Mouse (Mus musculus) MEL (cell line): ENCODE data around the gene Xrcc6. TPM values are rescaled to one million over a fixed set of nuclear protein-coding genes. Genes with fewer than 3 reads are reported as not detected.
"Not testable (repeated sequence)": the region's sequence is repeated elsewhere in the genome, so short reads cannot be mapped to it uniquely, and the experiment has no call there.

Source experiments
- DNase-seq: peaks from one replicate; pipeline ENCODE4 v3.0.0; 2011; ENCODE audit warnings: low read depth, low spot score
- H3K27ac ChIP-seq: 2 replicates; pipeline ENCODE4 v1.5.1; 2012; ENCODE audit warnings: low read depth, mild to moderate bottlenecking, control low read depth, low read length, moderate library complexity; ENCODE audit not compliant: control insufficient read depth
- H3K27me3 ChIP-seq, 2 experiments: fragments of 150-350 bp in 1 of 2; sonication (generic) in 1 of 2; 2 replicates each; pipeline ENCODE4 v1.6.1; 2012; ENCODE audit warnings: low read length in 2 of 2, mild to moderate bottlenecking in 2 of 2, improper control_type of control experiment in 1 of 2, moderate library complexity in 1 of 2; ENCODE audit not compliant: insufficient read depth in 2 of 2, control insufficient read depth in 1 of 2
- H3K36me3 ChIP-seq, 2 experiments: 2 replicates each; pipeline ENCODE4 v1.6.1; 2012 to 2014; ENCODE audit warnings: low read length in 2 of 2, improper control_type of control experiment in 1 of 2, inconsistent platforms in 1 of 2, mild to moderate bottlenecking in 1 of 2; ENCODE audit not compliant: insufficient read depth in 2 of 2, control insufficient read depth in 1 of 2
- H3K4me1 ChIP-seq, 2 experiments: fragments of 150-350 bp in 1 of 2; sonication (generic) in 1 of 2; 2 replicates each; pipeline ENCODE4 v1.6.1; 2012; ENCODE audit warnings: low read length in 2 of 2, improper control_type of control experiment in 1 of 2, mild to moderate bottlenecking in 1 of 2; ENCODE audit not compliant: insufficient read depth in 2 of 2, control insufficient read depth in 1 of 2
- H3K4me3 ChIP-seq, 2 experiments: fragments of 150-350 bp in 1 of 2; sonication (generic) in 1 of 2; 2 replicates each; pipeline ENCODE4 v1.5.1; 2012; ENCODE audit warnings: low read depth in 2 of 2, low read length in 2 of 2, mild to moderate bottlenecking in 2 of 2, moderate library complexity in 2 of 2, control low read depth in 1 of 2, improper control_type of control experiment in 1 of 2; ENCODE audit not compliant: control insufficient read depth in 1 of 2, insufficient read depth in 1 of 2
- H3K79me2 ChIP-seq: 2 replicates; pipeline ENCODE4 v1.6.1; 2012; ENCODE audit warnings: mild to moderate bottlenecking, low read length, moderate library complexity; ENCODE audit not compliant: control insufficient read depth, poor library complexity, insufficient read depth
- H3K9ac ChIP-seq: 2 replicates; pipeline ENCODE4 v1.6.1; 2012; ENCODE audit warnings: low read depth, mild to moderate bottlenecking, control low read depth, low read length, moderate library complexity; ENCODE audit not compliant: control insufficient read depth, poor library complexity, severe bottlenecking
- H3K9me3 ChIP-seq: fragments of 150-350 bp; sonication (generic); replicated peaks from 2 replicates; pipeline ENCODE4 v1.6.1; 2012; ENCODE audit warnings: mild to moderate bottlenecking, low read length, improper control_type of control experiment, moderate library complexity; ENCODE audit not compliant: insufficient read depth
- ETS1 ChIP-seq: IDR thresholded peaks from 2 replicates; pipeline ENCODE4 v1.6.1; 2012; ENCODE audit warnings: low read depth, mild to moderate bottlenecking, inconsistent platforms, low read length, improper control_type of control experiment, moderate library complexity
- GABPA ChIP-seq: IDR thresholded peaks from 2 replicates; pipeline ENCODE4 v1.6.1; 2012; ENCODE audit warnings: low read depth, mild to moderate bottlenecking, inconsistent platforms, low read length, improper control_type of control experiment, moderate library complexity
- HCFC1 ChIP-seq: IDR thresholded peaks from 2 replicates; pipeline ENCODE4 v1.6.1; 2012; ENCODE audit warnings: low read depth, mild to moderate bottlenecking, inconsistent platforms, low read length, improper control_type of control experiment, moderate library complexity
- JUND ChIP-seq: IDR thresholded peaks from 2 replicates; pipeline ENCODE4 v1.6.1; 2011; ENCODE audit warnings: low read depth, mild to moderate bottlenecking, improper control_type of control experiment, low read length
- MAFK ChIP-seq: IDR thresholded peaks from 2 replicates; pipeline ENCODE4 v1.6.1; 2011; ENCODE audit warnings: low read depth, mild to moderate bottlenecking, low read length, improper control_type of control experiment, borderline replicate concordance
- NELFE ChIP-seq: IDR thresholded peaks from 2 replicates; pipeline ENCODE4 v1.6.1; 2011; ENCODE audit warnings: low read depth, low read length, improper control_type of control experiment
- TBP ChIP-seq: IDR thresholded peaks from 2 replicates; pipeline ENCODE4 v1.8.0; 2011; ENCODE audit warnings: low read depth, low read length, improper control_type of control experiment
- UBTF ChIP-seq: IDR thresholded peaks from 2 replicates; pipeline ENCODE4 v1.6.1; 2012; ENCODE audit warnings: low read depth, mild to moderate bottlenecking, inconsistent platforms, low read length, improper control_type of control experiment, moderate library complexity, borderline replicate concordance; ENCODE audit not compliant: insufficient read depth
- USF1 ChIP-seq: IDR thresholded peaks from 2 replicates; pipeline ENCODE4 v1.6.1; 2014; ENCODE audit warnings: low read depth, mild to moderate bottlenecking, inconsistent platforms, low read length, improper control_type of control experiment, moderate library complexity
- ZKSCAN1 ChIP-seq: IDR thresholded peaks from 2 replicates; pipeline ENCODE4 v1.6.1; 2012; ENCODE audit warnings: low read depth, mild to moderate bottlenecking, inconsistent platforms, low read length, improper control_type of control experiment, moderate library complexity
- polyA plus RNA-seq, 2 experiments: library from polyadenylated mRNA; stranded (reverse) in 1 of 2; unstranded in 1 of 2; fragments of >175 nt in 1 of 2; fragments of >200 nt in 1 of 2; gene quantifications; 2 replicates each; pipeline versions ENCODE4 v1.2.1 to v1.2.4; 2012; ENCODE audit warnings: low replicate concordance in 2 of 2, low read depth in 1 of 2; ENCODE audit not compliant: insufficient read length in 2 of 2, insufficient read depth in 1 of 2, missing spikeins in 1 of 2
- total RNA-seq: library from RNA; depleted of rRNA; stranded (reverse); fragments of 300-350 nt; gene quantifications from 2 replicates; pipeline ENCODE4 v1.2.3, GENCODE M21; 2012

Xrcc6 gene
- total and polyA plus RNA-seq, 3 experiments, result 108 TPM; not detected in 1

- not testable (repeated sequence) for H3K9ac ChIP-seq, H3K36me3 ChIP-seq, H3K27me3 ChIP-seq, H3K4me1 ChIP-seq, H3K79me2 ChIP-seq, H3K27ac ChIP-seq, DNase-seq, H3K9me3 ChIP-seq, H3K4me3 ChIP-seq
Measured at GRCm38 (mm10) chr15:81975156-81975555, 12.5 kb upstream of the Xrcc6 start.

GRCm38 (mm10) chr15:81980321-81980720, 7.3 kb upstream of the Xrcc6 start, which contains the start of gene 1700029P11Rik:
TSS of gene 1700029P11Rik (plus strand) at chr15:81980540.
- Histone ChIP-seq H3K79me2 (no peaks in the 10 kb centered on the region), H3K9me3 (no peaks in the 10 kb centered on the region), H3K36me3 (no peaks in the 10 kb centered on the region; a peak in 1 of 4 replicates), H3K4me3 (no peak within 1 kb of the TSS), H3K9ac (no peak within 1 kb of the TSS), H3K27me3 (no peaks in the 10 kb centered on the region), H3K4me1 (no peaks in the 10 kb centered on the region; a peak in 1 of 4 replicates), H3K27ac (no peak within 1 kb of the TSS)
- TF ChIP-seq NELFE, result no peak
- TF ChIP-seq JUND, result no peak
- no peak for TF ChIP-seq UBTF
- TF ChIP-seq MAFK, result no peak
- no peak for TF ChIP-seq ETS1
- TF ChIP-seq GABPA, result no peak
- TF ChIP-seq TBP, result no peak
- TF ChIP-seq ZKSCAN1, result no peak
- TF ChIP-seq USF1, result no peak
- DNase-seq, result no peak

DNA sequence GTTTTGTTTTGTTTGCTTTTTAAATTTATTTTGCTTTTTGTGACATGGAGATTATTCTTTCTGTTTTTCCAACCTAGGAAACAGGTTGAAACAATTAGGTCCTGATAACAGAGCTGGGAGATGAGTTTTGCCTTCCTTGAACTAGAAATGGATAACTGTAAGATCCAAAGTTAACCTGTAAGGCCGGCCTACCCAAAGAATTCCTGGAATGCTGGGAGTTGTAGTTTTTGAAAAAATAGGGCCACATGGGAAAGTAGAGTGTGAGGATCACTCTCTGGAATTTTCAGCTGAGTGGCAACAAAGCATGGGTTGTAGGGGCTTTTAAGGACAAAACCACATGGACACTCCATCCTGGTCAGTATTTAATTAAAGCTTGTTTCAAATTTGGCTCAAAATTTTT, 5.5 kb upstream of the Xrcc6 start:
- Histone ChIP-seq H3K27ac (no peak overlapping the region), H3K27me3 (no peaks in the 10 kb centered on the region)

More for the DNA sequence above, 5.5 kb upstream of the Xrcc6 start:
- TF ChIP-seq HCFC1 (peak; percentile 67), NELFE (no peak)
- H3K79me2 ChIP-seq, result no peaks in the 10 kb centered on the region
- DNase-seq, result no peak
- H3K4me3 ChIP-seq, result no peak overlapping the region
- no peaks in the 10 kb centered on the region; a peak in 1 of 4 replicates for H3K36me3 ChIP-seq
- H3K9me3 ChIP-seq, result no peaks in the 10 kb centered on the region
- no peaks in the 10 kb centered on the region; a peak in 1 of 4 replicates for H3K4me1 ChIP-seq
- H3K9ac ChIP-seq, result no peak overlapping the region
